Mouse (Mus musculus) spleen, adult 2 months (tissue): ENCODE data around the gene Cd5.

ENCODE experiments used
- CTCF ChIP-seq: fragments of 200-500 bp; IDR thresholded peaks from 2 replicates; pipeline ENCODE4 v1.5.1; 2011; ENCODE audit warnings: mild to moderate bottlenecking, inconsistent platforms; ENCODE audit not compliant: insufficient read depth, insufficient read length, insufficient replicate concordance; ENCODE audit errors: extremely low read depth
- POLR2A ChIP-seq: fragments of 200-500 bp; IDR thresholded peaks from 2 replicates; pipeline ENCODE4 v1.6.1; 2011; ENCODE audit warnings: low read depth, low read length, inconsistent platforms

- TF ChIP-seq CTCF (no peak), POLR2A (no peak)
Measured at GRCm38 (mm10) chr19:10784796-10785459, 46.1 kb upstream of the Cd5 start.
